Mouse (Mus musculus): Measurements from ENCODE around the gene Spred1. TPM values are rescaled to one million over a fixed set of nuclear protein-coding genes. Genes with fewer than 3 reads are reported as not detected.

The Spred1 gene
- polyA plus RNA-seq, 1 experiment from 2014 or later, result 7.4 TPM

GRCm38 (mm10) chr2:117092946-117093401 is 28.2 kb upstream of the Spred1 start:
- Histone ChIP-seq H3K9me3 (ENCODE audit: control insufficient read depth, low read length) (no peaks in the 10 kb centered on the region), H3K4me3 (ENCODE audit: low read length) (no peak overlapping the region), H3K36me3 (ENCODE audit: control insufficient read depth, insufficient read depth, low read length) (no peaks in the 10 kb centered on the region), H3K9ac (ENCODE audit: low read depth, low read length) (no peak overlapping the region), H3K4me1 (ENCODE audit: control insufficient read depth, insufficient read depth, low read depth, low read length) (no peaks in the 10 kb centered on the region), H3K4me2 (ENCODE audit: low read length) (no peak overlapping the region), H3K27me3 (replicated peaks; ENCODE audit: control insufficient read depth, insufficient read depth, low read length) (no peaks in the 10 kb centered on the region), H3K27ac (ENCODE audit: low read depth, low read length) (no peak overlapping the region)
- WGBS, result 67% methylated on average over 2 of the region's 2 CpGs
- ATAC-seq, result no peak

- no peak for ATAC-seq
- Histone ChIP-seq H3K4me2 (ENCODE audit: low read length) (no peak overlapping the region), H3K9ac (ENCODE audit: low read depth, low read length) (no peak overlapping the region), H3K27ac (ENCODE audit: low read depth, low read length) (no peak overlapping the region), H3K36me3 (ENCODE audit: control insufficient read depth, insufficient read depth, low read length) (no peaks in the 10 kb centered on the region), H3K9me3 (ENCODE audit: control insufficient read depth, low read length) (no peaks in the 10 kb centered on the region), H3K4me3 (ENCODE audit: low read length) (no peak overlapping the region), H3K4me1 (ENCODE audit: control insufficient read depth, insufficient read depth, low read depth, low read length) (no peaks in the 10 kb centered on the region), H3K27me3 (replicated peaks; ENCODE audit: control insufficient read depth, insufficient read depth, low read length) (no peaks in the 10 kb centered on the region)
- WGBS, result 54% methylated on average over 3 of the region's 3 CpGs
These were observed 25.7 kb upstream of the Spred1 start for GRCm38 (mm10) chr2:117095491-117095890.

GRCm38 (mm10) chr2:117097305-117097704 is 23.9 kb upstream of the Spred1 start:
- Histone ChIP-seq H3K4me2 (ENCODE audit: low read length) (no peak overlapping the region), H3K36me3 (ENCODE audit: control insufficient read depth, insufficient read depth, low read length) (no peaks in the 10 kb centered on the region), H3K27me3 (replicated peaks; ENCODE audit: control insufficient read depth, insufficient read depth, low read length) (no peaks in the 10 kb centered on the region), H3K9me3 (ENCODE audit: control insufficient read depth, low read length) (no peaks in the 10 kb centered on the region), H3K27ac (ENCODE audit: low read depth, low read length) (no peak overlapping the region), H3K9ac (ENCODE audit: low read depth, low read length) (no peak overlapping the region), H3K4me3 (ENCODE audit: low read length) (no peak overlapping the region), H3K4me1 (ENCODE audit: control insufficient read depth, insufficient read depth, low read depth, low read length) (no peaks in the 10 kb centered on the region)
- WGBS, result 85% methylated on average over 5 of the region's 5 CpGs
- no peak for ATAC-seq

- Histone ChIP-seq H3K4me2 (ENCODE audit: low read length) (no peak overlapping the region), H3K9me3 (ENCODE audit: control insufficient read depth, low read length) (no peaks in the 10 kb centered on the region), H3K27me3 (replicated peaks; ENCODE audit: control insufficient read depth, insufficient read depth, low read length) (no peaks in the 10 kb centered on the region), H3K9ac (ENCODE audit: low read depth, low read length) (no peak overlapping the region), H3K4me3 (ENCODE audit: low read length) (no peak overlapping the region), H3K36me3 (ENCODE audit: control insufficient read depth, insufficient read depth, low read length) (no peaks in the 10 kb centered on the region), H3K27ac (ENCODE audit: low read depth, low read length) (no peak overlapping the region), H3K4me1 (ENCODE audit: control insufficient read depth, insufficient read depth, low read depth, low read length) (no peaks in the 10 kb centered on the region)
- 45% methylated on average over 10 of the region's 10 CpGs for WGBS
- ATAC-seq, result no peak
These were observed 21.9 kb upstream of the Spred1 start for GRCm38 (mm10) chr2:117099316-117099715.

GRCm38 (mm10) chr2:117103461-117103860 is 17.7 kb upstream of the Spred1 start:
- Histone ChIP-seq H3K9ac (ENCODE audit: low read depth, low read length) (no peak overlapping the region), H3K27me3 (replicated peaks; ENCODE audit: control insufficient read depth, insufficient read depth, low read length) (no peaks in the 10 kb centered on the region), H3K4me2 (ENCODE audit: low read length) (no peak overlapping the region), H3K9me3 (ENCODE audit: control insufficient read depth, low read length) (0 out of 2 replicates have a peak, but pooled peaks cover 2% of the 10 kb centered on the region), H3K4me3 (ENCODE audit: low read length) (no peak overlapping the region), H3K36me3 (ENCODE audit: control insufficient read depth, insufficient read depth, low read length) (no peaks in the 10 kb centered on the region), H3K27ac (ENCODE audit: low read depth, low read length) (no peak overlapping the region), H3K4me1 (ENCODE audit: control insufficient read depth, insufficient read depth, low read depth, low read length) (no peaks in the 10 kb centered on the region)
- no peak for ATAC-seq
- 11% methylated on average over 4 of the region's 4 CpGs for WGBS

- Histone ChIP-seq H3K4me3 (ENCODE audit: low read length) (no peak overlapping the region), H3K27me3 (replicated peaks; ENCODE audit: control insufficient read depth, insufficient read depth, low read length) (no peaks in the 10 kb centered on the region), H3K9me3 (ENCODE audit: control insufficient read depth, low read length) (0 out of 2 replicates have a peak, but pooled peaks cover 2% of the 10 kb centered on the region), H3K27ac (ENCODE audit: low read depth, low read length) (no peak overlapping the region), H3K4me1 (ENCODE audit: control insufficient read depth, insufficient read depth, low read depth, low read length) (no peaks in the 10 kb centered on the region), H3K36me3 (ENCODE audit: control insufficient read depth, insufficient read depth, low read length) (no peaks in the 10 kb centered on the region), H3K9ac (ENCODE audit: low read depth, low read length) (no peak overlapping the region), H3K4me2 (ENCODE audit: low read length) (no peak overlapping the region)
- no peak for ATAC-seq
- 78% methylated on average over 7 of the region's 7 CpGs for WGBS
These were observed 15.8 kb upstream of the Spred1 start for GRCm38 (mm10) chr2:117105407-117105806.

- 54% methylated on average over 4 of the region's 4 CpGs for WGBS
- no peaks in the 10 kb centered on the region for H3K4me1 ChIP-seq (ENCODE audit: control insufficient read depth, insufficient read depth, low read depth, low read length)
- H3K27ac ChIP-seq (ENCODE audit: low read depth, low read length), result no peak overlapping the region
- ATAC-seq, result no peak
- H3K27me3 ChIP-seq (replicated peaks; ENCODE audit: control insufficient read depth, insufficient read depth, low read length), result no peaks in the 10 kb centered on the region
- H3K9me3 ChIP-seq (ENCODE audit: control insufficient read depth, low read length), result 0 out of 2 replicates have a peak, but pooled peaks cover 2% of the 10 kb centered on the region
- H3K9ac ChIP-seq (ENCODE audit: low read depth, low read length), result no peak overlapping the region
- no peaks in the 10 kb centered on the region for H3K36me3 ChIP-seq (ENCODE audit: control insufficient read depth, insufficient read depth, low read length)
- no peak overlapping the region for H3K4me3 ChIP-seq (ENCODE audit: low read length)
- no peak overlapping the region for H3K4me2 ChIP-seq (ENCODE audit: low read length)
These were observed 13.1 kb upstream of the Spred1 start for GRCm38 (mm10) chr2:117108059-117108458.

- no peak for ATAC-seq
- H3K27me3 ChIP-seq (replicated peaks; ENCODE audit: control insufficient read depth, insufficient read depth, low read length), result no peaks in the 10 kb centered on the region
- no peak overlapping the region for H3K9ac ChIP-seq (ENCODE audit: low read depth, low read length)
- no peak overlapping the region for H3K27ac ChIP-seq (ENCODE audit: low read depth, low read length)
- 81% methylated on average over 2 of the region's 2 CpGs for WGBS
- H3K36me3 ChIP-seq (ENCODE audit: control insufficient read depth, insufficient read depth, low read length), result no peaks in the 10 kb centered on the region
- H3K9me3 ChIP-seq (ENCODE audit: control insufficient read depth, low read length), result 0 out of 2 replicates have a peak, but pooled peaks cover 2% of the 10 kb centered on the region
- H3K4me3 ChIP-seq (ENCODE audit: low read length), result no peak overlapping the region
- H3K4me2 ChIP-seq (ENCODE audit: low read length), result no peak overlapping the region
- H3K4me1 ChIP-seq (ENCODE audit: control insufficient read depth, insufficient read depth, low read depth, low read length), result no peaks in the 10 kb centered on the region
These were observed 11.9 kb upstream of the Spred1 start for GRCm38 (mm10) chr2:117109296-117109695.

- no peaks in the 10 kb centered on the region for H3K27me3 ChIP-seq (replicated peaks; ENCODE audit: control insufficient read depth, insufficient read depth, low read length)
- H3K9me3 ChIP-seq (ENCODE audit: control insufficient read depth, low read length), result 0 out of 2 replicates have a peak, but pooled peaks cover 2% of the 10 kb centered on the region
- H3K4me2 ChIP-seq (ENCODE audit: low read length), result no peak overlapping the region
- no peak overlapping the region for H3K4me3 ChIP-seq (ENCODE audit: low read length)
- 48% methylated on average over 6 of the region's 6 CpGs for WGBS
- no peak for ATAC-seq
- no peaks in the 10 kb centered on the region for H3K36me3 ChIP-seq (ENCODE audit: control insufficient read depth, insufficient read depth, low read length)
- no peak overlapping the region for H3K9ac ChIP-seq (ENCODE audit: low read depth, low read length)
- no peak overlapping the region for H3K27ac ChIP-seq (ENCODE audit: low read depth, low read length)
- H3K4me1 ChIP-seq (ENCODE audit: control insufficient read depth, insufficient read depth, low read depth, low read length), result no peaks in the 10 kb centered on the region
These were observed 10.8 kb upstream of the Spred1 start for GRCm38 (mm10) chr2:117110355-117110866.
